Mouse (Mus musculus): ENCODE measurements around the gene Hmga1. TPM values are rescaled to one million over a fixed set of nuclear protein-coding genes. Genes with fewer than 3 reads are reported as not detected.

Gene Hmga1
- polyA plus RNA-seq, 1 experiment from 2014 or later, result 134 TPM

DNA sequence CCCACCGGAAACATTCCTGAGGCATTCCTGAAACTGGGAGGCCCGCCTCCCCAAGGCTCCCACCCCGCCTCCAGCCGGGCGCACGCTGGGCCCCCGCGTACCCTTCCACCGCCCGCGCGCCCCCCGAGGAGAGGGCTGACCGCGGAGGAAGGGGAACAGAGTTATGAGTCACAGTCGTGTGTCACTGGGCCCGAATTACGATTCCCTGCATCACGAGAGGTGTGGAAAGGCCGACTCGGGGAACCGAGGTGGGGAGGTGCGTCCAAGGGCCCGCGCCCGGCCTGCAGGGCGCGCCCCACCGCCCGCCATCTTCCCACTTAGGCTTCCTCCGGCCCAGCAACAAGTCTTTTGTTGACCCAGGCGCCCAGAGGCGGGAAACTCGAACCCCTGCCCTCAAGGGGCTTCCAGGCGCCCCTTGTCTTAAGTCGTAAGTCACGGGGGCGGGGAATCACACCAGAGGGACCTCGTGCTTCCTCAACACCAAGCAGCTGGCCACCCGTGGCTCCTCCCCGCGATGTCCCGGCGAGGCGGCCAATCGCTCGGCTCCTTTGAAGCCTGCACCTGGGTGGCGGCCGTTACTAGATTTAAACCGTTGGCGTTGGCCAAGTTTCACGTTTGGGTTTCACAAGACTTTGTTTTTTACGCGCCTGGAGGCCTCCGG lies 655 bp upstream of the Hmga1 start:
- no peaks in the 10 kb centered on the region for H3K9me3 ChIP-seq (replicated peaks; ENCODE audit: control insufficient read depth, low read length, poor library complexity, severe bottlenecking)
- H3K27ac ChIP-seq (ENCODE audit: low read length), result no peak overlapping the region; the same call in 1 of the 2 replicates
- H3K4me3 ChIP-seq (ENCODE audit: low read depth, low read length), result peak overlapping the region; percentile 88
- peak overlapping the region; percentile 94; the same call in 1 of the 2 replicates for H3K9ac ChIP-seq (ENCODE audit: low read depth, low read length)
- peaks cover 31% of the 10 kb centered on the region for H3K4me1 ChIP-seq (ENCODE audit: control insufficient read depth, insufficient read depth, low read length)
- WGBS, result under 1% methylated on average over 54 of the region's 55 CpGs
- H3K4me2 ChIP-seq (ENCODE audit: low read length), result peak overlapping the region; percentile 76
- ATAC-seq, result 0 out of 2 replicates have a peak, but pooled peaks have one; percentile 18
- H3K36me3 ChIP-seq (ENCODE audit: control insufficient read depth, insufficient read depth, low read length), result no peaks in the 10 kb centered on the region
- peaks cover 9% of the 10 kb centered on the region for H3K27me3 ChIP-seq (ENCODE audit: control insufficient read depth, insufficient read depth, low read depth, low read length)

DNA sequence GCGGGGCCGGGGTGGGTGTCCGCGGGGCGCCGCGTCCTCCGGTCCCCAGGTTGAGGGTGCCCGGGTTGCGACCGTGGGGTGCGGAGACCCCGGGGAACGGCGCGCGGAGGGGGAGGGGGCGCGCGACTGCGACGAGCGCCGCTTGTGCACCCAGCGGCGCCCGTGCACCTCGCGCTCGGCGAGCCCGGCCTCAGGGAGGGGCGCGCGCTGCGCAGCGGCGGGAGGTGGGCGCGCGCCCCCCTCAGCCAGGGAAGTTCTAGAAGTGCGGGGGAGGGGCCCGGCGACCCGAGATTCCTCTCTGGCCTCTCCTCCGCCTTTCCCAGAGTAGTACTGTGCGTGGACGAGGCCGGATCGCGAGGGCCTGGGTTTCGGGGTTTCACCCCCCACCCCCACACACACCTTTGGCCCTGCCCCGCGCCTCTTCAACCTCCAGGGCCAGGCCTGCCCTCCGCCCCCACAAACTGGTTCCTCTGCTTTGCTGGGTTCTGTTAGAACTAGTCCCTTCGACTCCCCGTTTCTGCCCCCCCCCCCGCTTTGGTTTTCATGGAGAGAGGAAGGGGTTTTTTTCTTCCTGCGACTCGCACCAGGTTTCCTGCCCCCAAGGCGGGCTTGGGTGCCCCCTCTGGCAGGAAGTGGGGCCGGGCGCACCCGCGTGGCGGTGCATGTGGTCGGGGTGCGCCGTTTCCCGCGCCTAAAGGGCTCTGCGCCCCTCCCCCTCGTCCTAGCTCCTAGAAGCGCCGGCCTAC lies 1.1 kb downstream of the Hmga1 start:
- Histone ChIP-seq H3K4me1 (ENCODE audit: control insufficient read depth, insufficient read depth, low read length) (peaks cover 31% of the 10 kb centered on the region), H3K9me3 (replicated peaks; ENCODE audit: control insufficient read depth, low read length, poor library complexity, severe bottlenecking) (no peaks in the 10 kb centered on the region), H3K27ac (ENCODE audit: low read length) (peak overlapping the region; percentile 93), H3K36me3 (ENCODE audit: control insufficient read depth, insufficient read depth, low read length) (peaks cover 4% of the 10 kb centered on the region), H3K27me3 (ENCODE audit: control insufficient read depth, insufficient read depth, low read depth, low read length) (peaks cover 9% of the 10 kb centered on the region), H3K4me2 (ENCODE audit: low read length) (peak overlapping the region; percentile 76), H3K4me3 (ENCODE audit: low read depth, low read length) (peak overlapping the region; percentile 88), H3K9ac (ENCODE audit: low read depth, low read length) (peak overlapping the region; percentile 94)
- peak; percentile 47 for ATAC-seq
- WGBS, result under 1% methylated on average over 33 of the region's 75 CpGs

DNA sequence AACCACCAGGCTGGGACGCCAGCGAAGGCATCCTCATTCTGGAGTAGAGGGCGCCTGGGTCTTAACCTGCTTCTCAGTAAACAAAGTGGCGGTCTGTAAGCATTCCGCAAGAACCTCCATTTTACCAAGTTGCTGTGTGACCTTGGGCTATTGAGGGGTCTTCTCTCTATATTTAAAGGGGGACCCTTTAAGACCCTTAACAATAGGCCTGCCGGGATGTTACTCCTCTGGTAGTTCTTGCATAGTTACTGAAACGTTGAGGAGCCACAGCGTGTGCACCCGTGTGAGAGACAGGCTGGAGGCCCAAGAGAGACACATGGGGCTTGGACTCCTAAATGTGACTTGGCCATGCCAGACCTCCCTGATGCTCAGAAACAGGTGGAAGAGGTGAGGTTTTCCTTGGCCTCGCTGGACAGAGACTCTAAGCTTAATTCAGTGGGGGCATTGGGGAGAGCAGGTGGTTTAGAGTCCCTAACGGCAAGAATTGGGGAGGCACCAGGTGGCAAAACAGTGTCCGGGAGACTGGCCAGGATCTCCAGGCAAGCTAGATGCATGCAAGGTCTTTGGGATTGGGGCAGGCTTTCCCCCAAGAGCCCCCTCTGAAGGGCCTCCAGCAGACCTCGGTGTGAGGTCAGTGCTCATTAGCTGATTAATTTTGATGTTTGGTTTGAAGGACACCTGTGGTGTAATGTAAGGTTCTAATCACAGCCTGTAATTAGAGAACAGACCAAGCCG lies 1.8 kb downstream of the Hmga1 start:
- H3K9me3 ChIP-seq (replicated peaks; ENCODE audit: control insufficient read depth, low read length, poor library complexity, severe bottlenecking), result no peaks in the 10 kb centered on the region
- no peak for ATAC-seq
- H3K27me3 ChIP-seq (ENCODE audit: control insufficient read depth, insufficient read depth, low read depth, low read length), result peaks cover 9% of the 10 kb centered on the region
- peaks cover 4% of the 10 kb centered on the region for H3K36me3 ChIP-seq (ENCODE audit: control insufficient read depth, insufficient read depth, low read length)
- WGBS, result 6% methylated on average over 14 of the region's 14 CpGs
- peaks cover 31% of the 10 kb centered on the region for H3K4me1 ChIP-seq (ENCODE audit: control insufficient read depth, insufficient read depth, low read length)
- no peak overlapping the region for H3K27ac ChIP-seq (ENCODE audit: low read length)
- peak overlapping the region; percentile 88 for H3K4me3 ChIP-seq (ENCODE audit: low read depth, low read length)
- H3K9ac ChIP-seq (ENCODE audit: low read depth, low read length), result peak overlapping the region; percentile 94
- peak overlapping the region; percentile 76 for H3K4me2 ChIP-seq (ENCODE audit: low read length)

DNA sequence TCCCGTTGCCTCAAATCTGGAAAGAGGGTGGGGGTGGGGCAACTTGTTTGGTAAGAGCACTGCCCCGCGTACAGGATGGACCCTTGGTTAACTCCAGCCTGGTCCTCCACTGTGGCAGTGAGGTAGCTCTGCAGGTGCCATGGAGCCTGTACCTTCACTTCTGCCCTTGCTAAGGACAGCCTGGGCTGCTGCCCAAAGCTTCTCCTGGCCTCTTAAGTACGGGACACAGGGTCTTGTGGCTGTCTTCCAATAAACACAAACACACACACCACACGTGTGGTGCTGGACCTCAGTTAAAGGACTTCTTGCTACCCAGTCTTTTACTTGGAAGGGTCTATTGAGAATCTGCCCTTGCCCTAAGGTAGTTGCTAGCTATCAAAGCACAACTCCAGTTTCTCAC lies 2.5 kb downstream of the Hmga1 start:
- Histone ChIP-seq H3K4me2 (ENCODE audit: low read length) (peak overlapping the region; percentile 76), H3K27ac (ENCODE audit: low read length) (no peak overlapping the region), H3K9me3 (replicated peaks; ENCODE audit: control insufficient read depth, low read length, poor library complexity, severe bottlenecking) (no peaks in the 10 kb centered on the region), H3K4me1 (ENCODE audit: control insufficient read depth, insufficient read depth, low read length) (peaks cover 31% of the 10 kb centered on the region), H3K36me3 (ENCODE audit: control insufficient read depth, insufficient read depth, low read length) (peaks cover 4% of the 10 kb centered on the region), H3K27me3 (ENCODE audit: control insufficient read depth, insufficient read depth, low read depth, low read length) (peaks cover 9% of the 10 kb centered on the region), H3K9ac (ENCODE audit: low read depth, low read length) (no peak overlapping the region), H3K4me3 (ENCODE audit: low read depth, low read length) (no peak overlapping the region)
- no peak for ATAC-seq
- WGBS, result 13% methylated on average over 5 of the region's 5 CpGs

- 73% methylated on average over 9 of the region's 12 CpGs for WGBS
- Histone ChIP-seq H3K9me3 (replicated peaks; ENCODE audit: control insufficient read depth, low read length, poor library complexity, severe bottlenecking) (no peaks in the 10 kb centered on the region), H3K4me1 (ENCODE audit: control insufficient read depth, insufficient read depth, low read length) (peaks cover 32% of the 10 kb centered on the region), H3K9ac (ENCODE audit: low read depth, low read length) (no peak overlapping the region), H3K4me3 (ENCODE audit: low read depth, low read length) (no peak overlapping the region), H3K36me3 (ENCODE audit: control insufficient read depth, insufficient read depth, low read length) (peaks cover 4% of the 10 kb centered on the region), H3K27me3 (ENCODE audit: control insufficient read depth, insufficient read depth, low read depth, low read length) (peaks cover 9% of the 10 kb centered on the region), H3K4me2 (ENCODE audit: low read length) (no peak overlapping the region), H3K27ac (ENCODE audit: low read length) (no peak overlapping the region)
- no peak for ATAC-seq
Measured at GRCm38 (mm10) chr17:27559596-27559995, 3.3 kb downstream of the Hmga1 start.

GRCm38 (mm10) chr17:27560926-27561480 lies 4.7 kb downstream of the Hmga1 start:
- no peak for ATAC-seq

DNA sequence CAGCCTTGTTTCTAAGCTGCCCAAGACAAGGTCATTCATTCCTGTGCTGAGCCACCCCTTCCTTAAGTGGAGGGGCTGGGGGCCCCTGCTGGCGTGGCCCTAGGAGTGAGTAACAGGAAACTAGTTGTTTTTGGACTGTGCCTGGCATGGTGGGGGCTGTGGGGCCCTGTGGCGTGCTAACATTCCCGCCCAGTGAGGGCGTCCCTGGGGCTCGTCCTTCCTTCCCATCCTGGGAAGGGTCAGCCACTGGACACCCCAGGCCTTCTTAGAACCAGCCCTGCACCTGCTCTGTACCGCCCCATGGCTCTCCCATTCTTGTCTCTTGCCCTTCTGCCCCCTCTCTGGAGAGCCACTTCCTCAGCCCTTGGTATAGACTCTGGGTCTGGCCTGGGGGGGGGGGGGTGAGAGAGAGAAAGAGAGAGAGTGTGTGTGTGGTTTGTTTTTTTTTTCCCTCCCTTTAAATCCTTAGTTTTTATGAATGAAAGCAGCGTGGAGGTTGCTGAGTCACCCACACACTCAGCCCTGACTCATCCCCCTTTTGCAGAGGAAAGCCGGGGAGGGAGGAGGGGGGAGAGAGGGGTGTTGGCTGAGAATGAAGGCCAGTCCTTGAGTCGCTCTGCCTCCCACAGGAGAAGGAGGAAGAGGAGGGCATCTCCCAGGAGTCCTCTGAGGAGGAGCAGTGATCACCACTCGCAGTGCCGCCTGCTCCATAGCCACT lies 5.7 kb downstream of the Hmga1 start:
- H3K4me1 ChIP-seq (ENCODE audit: control insufficient read depth, insufficient read depth, low read length), result peaks cover 36% of the 10 kb centered on the region
- H3K9ac ChIP-seq (ENCODE audit: low read depth, low read length), result no peak overlapping the region
- no peak for ATAC-seq
- H3K36me3 ChIP-seq (ENCODE audit: control insufficient read depth, insufficient read depth, low read length), result peaks cover 4% of the 10 kb centered on the region
- no peak overlapping the region for H3K4me3 ChIP-seq (ENCODE audit: low read depth, low read length)
- no peaks in the 10 kb centered on the region for H3K9me3 ChIP-seq (replicated peaks; ENCODE audit: control insufficient read depth, low read length, poor library complexity, severe bottlenecking)
- no peak overlapping the region for H3K27ac ChIP-seq (ENCODE audit: low read length)
- 53% methylated on average over 9 of the region's 11 CpGs for WGBS
- H3K27me3 ChIP-seq (ENCODE audit: control insufficient read depth, insufficient read depth, low read depth, low read length), result no peaks in the 10 kb centered on the region
- H3K4me2 ChIP-seq (ENCODE audit: low read length), result no peak overlapping the region

More at GRCm38 (mm10) chr17:27560926-27561480, 4.7 kb downstream of the Hmga1 start:
- Histone ChIP-seq H3K4me2 (ENCODE audit: low read length) (no peak overlapping the region), H3K36me3 (ENCODE audit: control insufficient read depth, insufficient read depth, low read length) (peaks cover 4% of the 10 kb centered on the region), H3K9me3 (replicated peaks; ENCODE audit: control insufficient read depth, low read length, poor library complexity, severe bottlenecking) (no peaks in the 10 kb centered on the region), H3K4me3 (ENCODE audit: low read depth, low read length) (no peak overlapping the region), H3K27ac (ENCODE audit: low read length) (no peak overlapping the region), H3K9ac (ENCODE audit: low read depth, low read length) (no peak overlapping the region), H3K27me3 (ENCODE audit: control insufficient read depth, insufficient read depth, low read depth, low read length) (no peaks in the 10 kb centered on the region), H3K4me1 (ENCODE audit: control insufficient read depth, insufficient read depth, low read length) (peaks cover 30% of the 10 kb centered on the region)
- 88% methylated on average over 13 of the region's 13 CpGs for WGBS

DNA sequence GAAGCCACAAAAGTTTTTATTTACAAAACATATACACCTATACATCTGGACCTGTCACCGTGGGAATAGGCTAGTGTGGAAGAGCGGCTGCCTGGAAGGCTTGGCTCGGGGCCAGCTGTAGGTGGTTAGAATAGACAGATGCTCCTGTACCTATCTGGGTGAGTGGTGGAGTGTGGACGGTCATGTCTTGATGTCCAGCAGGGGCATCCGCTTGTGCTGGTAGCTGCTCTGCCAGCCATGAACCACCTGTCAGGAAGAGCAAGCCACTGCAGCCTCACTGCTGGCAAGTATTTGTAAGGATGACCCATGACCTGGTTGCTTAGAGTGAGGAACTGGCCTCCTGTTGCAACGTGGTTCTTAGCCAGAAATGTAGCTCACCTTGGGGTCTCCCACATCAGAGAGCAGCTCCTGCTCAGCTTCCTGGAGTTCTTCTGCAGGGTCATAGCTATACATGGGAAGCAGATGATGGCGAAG lies 7.5 kb downstream of the Hmga1 start:
- Histone ChIP-seq H3K27me3 (ENCODE audit: control insufficient read depth, insufficient read depth, low read depth, low read length) (no peaks in the 10 kb centered on the region), H3K9me3 (replicated peaks; ENCODE audit: control insufficient read depth, low read length, poor library complexity, severe bottlenecking) (no peaks in the 10 kb centered on the region), H3K27ac (ENCODE audit: low read length) (no peak overlapping the region), H3K4me1 (ENCODE audit: control insufficient read depth, insufficient read depth, low read length) (peaks cover 21% of the 10 kb centered on the region), H3K4me2 (ENCODE audit: low read length) (no peak overlapping the region; the same call in 1 of the 2 replicates), H3K36me3 (ENCODE audit: control insufficient read depth, insufficient read depth, low read length) (peaks cover 4% of the 10 kb centered on the region), H3K9ac (ENCODE audit: low read depth, low read length) (no peak overlapping the region), H3K4me3 (ENCODE audit: low read depth, low read length) (no peak overlapping the region)
- 57% methylated on average over 7 of the region's 7 CpGs for WGBS
- ATAC-seq, result no peak

Measured in midbrain, embryonic 16.5 days (tissue).